Mouse (Mus musculus): Measurements from ENCODE around the gene Pik3r2.

Gene Pik3r2

GRCm38 (mm10) chr8:70801156-70801555 lies 24.6 kb upstream of the Pik3r2 start:
- in situ Hi-C loops (cut with MboI, MseI), result no loop called here

GRCm38 (mm10) chr8:70800648-70801047 lies 24.1 kb upstream of the Pik3r2 start:
- in situ Hi-C loops (cut with MboI, MseI), result no loop called here

- in situ Hi-C loops (cut with MboI, MseI), result loop anchor here (10.0 kb wide), 2 partner anchors 667 to 1537 kb away; partner anchors contain the start of genes Abhd8 (in 1 of the 2), Dda1 (in 1 of the 2) and Mrpl34 (in 1 of the 2)
Observed at GRCm38 (mm10) chr8:70798281-70798680, 21.8 kb upstream of the Pik3r2 start.

- in situ Hi-C loops (cut with MboI, MseI), result loop anchor here (10.0 kb wide), 2 partner anchors 667 to 1537 kb away; partner anchors contain the start of genes Abhd8 (in 1 of the 2), Dda1 (in 1 of the 2) and Mrpl34 (in 1 of the 2)
Observed at GRCm38 (mm10) chr8:70797081-70798070, 20.9 kb upstream of the Pik3r2 start.

- in situ Hi-C loops (cut with MboI, MseI), result loop anchor here (10.0 kb wide), 2 partner anchors 668 to 1538 kb away; partner anchors contain the start of genes Abhd8 (in 1 of the 2), Dda1 (in 1 of the 2) and Mrpl34 (in 1 of the 2)
Observed at GRCm38 (mm10) chr8:70796403-70797080, 20.0 kb upstream of the Pik3r2 start.

- in situ Hi-C loops (cut with MboI, MseI), result loop anchor here (10.0 kb wide), 2 partner anchors 669 to 1539 kb away; partner anchors contain the start of genes Abhd8 (in 1 of the 2), Dda1 (in 1 of the 2) and Mrpl34 (in 1 of the 2)
Observed at GRCm38 (mm10) chr8:70795370-70795769, 18.9 kb upstream of the Pik3r2 start.

- in situ Hi-C loops (cut with MboI, MseI), result loop anchor here (10.0 kb wide), 2 partner anchors 671 to 1541 kb away; partner anchors contain the start of genes Abhd8 (in 1 of the 2), Dda1 (in 1 of the 2) and Mrpl34 (in 1 of the 2)
Observed at GRCm38 (mm10) chr8:70794215-70794614, 17.7 kb upstream of the Pik3r2 start.

- in situ Hi-C loops (cut with MboI, MseI), result loop anchor here (10.0 kb wide), 2 partner anchors 672 to 1542 kb away; partner anchors contain the start of genes Abhd8 (in 1 of the 2), Dda1 (in 1 of the 2) and Mrpl34 (in 1 of the 2)
Observed at GRCm38 (mm10) chr8:70792700-70793099, 16.2 kb upstream of the Pik3r2 start.

- in situ Hi-C loops (cut with MboI, MseI), result loop anchor here (10.0 kb wide), 2 partner anchors 673 to 1543 kb away; partner anchors contain the start of genes Abhd8 (in 1 of the 2), Dda1 (in 1 of the 2) and Mrpl34 (in 1 of the 2)
Observed at GRCm38 (mm10) chr8:70791975-70792691, 15.6 kb upstream of the Pik3r2 start.

- in situ Hi-C loops (cut with MboI, MseI), result loop anchor here (10.0 kb wide), 2 partner anchors 674 to 1544 kb away; partner anchors contain the start of genes Abhd8 (in 1 of the 2), Dda1 (in 1 of the 2) and Mrpl34 (in 1 of the 2)
Observed at GRCm38 (mm10) chr8:70791294-70791701, 14.8 kb upstream of the Pik3r2 start.

- in situ Hi-C loops (cut with MboI, MseI), result loop anchor here (10.0 kb wide), 2 partner anchors 674 to 1544 kb away; partner anchors contain the start of genes Abhd8 (in 1 of the 2), Dda1 (in 1 of the 2) and Mrpl34 (in 1 of the 2)
Observed at GRCm38 (mm10) chr8:70790846-70791245, 14.3 kb upstream of the Pik3r2 start.

- in situ Hi-C loops (cut with MboI, MseI), result no loop called here
Observed at GRCm38 (mm10) chr8:70789046-70789445, 12.5 kb upstream of the Pik3r2 start.

GRCm38 (mm10) chr8:70787941-70788667 lies 11.6 kb upstream of the Pik3r2 start:
- in situ Hi-C loops (cut with MboI, MseI), result no loop called here

- in situ Hi-C loops (cut with MboI, MseI), result no loop called here
Observed at GRCm38 (mm10) chr8:70787051-70787445, 10.5 kb upstream of the Pik3r2 start.

- in situ Hi-C loops (cut with MboI, MseI), result no loop called here
Observed at GRCm38 (mm10) chr8:70786291-70787050, 10.0 kb upstream of the Pik3r2 start.

GRCm38 (mm10) chr8:70780093-70780492 lies 3.6 kb upstream of the Pik3r2 start:
- in situ Hi-C loops (cut with MboI, MseI), result no loop called here

- in situ Hi-C loops (cut with MboI, MseI), result no loop called here
Observed at GRCm38 (mm10) chr8:70775851-70776495, 540 bp downstream of the Pik3r2 start.

- in situ Hi-C loops (cut with MboI, MseI), result no loop called here
Observed at GRCm38 (mm10) chr8:70775227-70775626, 1.3 kb downstream of the Pik3r2 start.
